12 mouse cellular contexts compared by ENCODE assay signal in genomic region chr6:67317827-67318338, GRCm38 (mm10). TPM values are rescaled to one million over a fixed set of nuclear protein-coding genes. Genes with fewer than 3 reads are reported as not detected.
DNase-seq lines count a peak whose midpoint lies in the region; ATAC-seq and TF ChIP-seq lines count a peak whose summit lies in the region.
"Had no signal": no experiment of that assay in that cellular context is flagged by ENCODE, and none has a peak within 500 bp of the region (broad histone marks: within the 10 kb centered on the region; RNA-seq: fewer than 3 reads in every experiment).

No protein-coding gene starts in this region.

- H3K9me3 ChIP-seq in MEL (replicated peaks; ENCODE audit: insufficient read depth, low read length), result no peaks in the 10 kb centered on the region
- no peaks in the 10 kb centered on the region for H3K9me3 ChIP-seq in heart, embryonic 11.5 days (replicated peaks; ENCODE audit: control insufficient read depth, low read length)
- H3K9me3 ChIP-seq: heart, embryonic 10.5 days; intestine, embryonic 15.5 days; midbrain, embryonic 12.5 days had no signal

- H3K36me3 ChIP-seq in MEL (ENCODE audit: control insufficient read depth in 1 of 2, insufficient read depth in 2 of 2, low read length in 2 of 2), result peaks cover 0 to 2% of the 10 kb centered on the region in 2 experiments; a peak in 1 of 4 replicates
- H3K36me3 ChIP-seq in thymus, adult 2 months (ENCODE audit: control insufficient read depth, insufficient read depth, low read length), result no peaks in the 10 kb centered on the region; the same call in 1 of the 2 replicates
- H3K36me3 ChIP-seq in heart, embryonic 11.5 days (ENCODE audit: control insufficient read depth, insufficient read depth, low read length), result no peaks in the 10 kb centered on the region
- H3K36me3 ChIP-seq: heart, embryonic 10.5 days; intestine, embryonic 15.5 days; midbrain, embryonic 12.5 days had no signal

- peak; percentile 59 for DNase-seq in CD4-positive helper T cell, adult 2 months (ENCODE audit: low read depth, low spot score)
- no peak for DNase-seq in MEL (ENCODE audit: low read depth, low spot score)
- peak; percentile 66 for DNase-seq in thymus, adult 2 months
- no peak for DNase-seq in right cerebral cortex, postnatal 4 days
- no peak for DNase-seq in cerebellum, postnatal 25 days

- no peak for TF ChIP-seq CTCF in MEL (IDR thresholded peaks at IDR 0.05 in 2 of 3, conservative IDR thresholded peaks at IDR 0.05 in 1 of 3; ENCODE audit: control insufficient read depth in 1 of 3, insufficient read depth in 1 of 3, low read depth in 2 of 3, low read length in 3 of 3, poor library complexity in 1 of 3, severe bottlenecking in 1 of 3)
- no peak for TF ChIP-seq CTCF in thymus, adult 2 months (IDR thresholded peaks at IDR 0.05; ENCODE audit: borderline replicate concordance, control insufficient read depth, extremely low read depth, insufficient read depth, low read length, poor library complexity)

- no peak overlapping the region for H3K27ac ChIP-seq in MEL (ENCODE audit: control insufficient read depth, low read depth, low read length)
- no peak overlapping the region for H3K27ac ChIP-seq in thymus, adult 2 months (ENCODE audit: control insufficient read depth, insufficient read depth, low read length)
- H3K27ac ChIP-seq in heart, embryonic 11.5 days (ENCODE audit: low read depth, low read length), result no peak overlapping the region
- H3K27ac ChIP-seq: heart, embryonic 10.5 days; intestine, embryonic 15.5 days; midbrain, embryonic 12.5 days had no signal

- no peak for TF ChIP-seq EP300 in MEL (IDR thresholded peaks at IDR 0.05; ENCODE audit: low read depth in 1 of 2, low read length in 2 of 2)

- H3K4me2 ChIP-seq in heart, embryonic 11.5 days, result no peak overlapping the region
- H3K4me2 ChIP-seq: intestine, embryonic 15.5 days; midbrain, embryonic 12.5 days had no signal

- H3K79me2 ChIP-seq in MEL (ENCODE audit: control insufficient read depth, insufficient read depth, low read length, poor library complexity), result no peaks in the 10 kb centered on the region

- 0 out of 2 replicates have a peak overlapping the region, but pooled peaks have one; percentile 17 for H3K9ac ChIP-seq in MEL (ENCODE audit: control insufficient read depth, low read depth, low read length, poor library complexity, severe bottlenecking)
- H3K9ac ChIP-seq in heart, embryonic 11.5 days (ENCODE audit: low read depth, low read length), result no peak overlapping the region
- H3K9ac ChIP-seq: intestine, embryonic 15.5 days; midbrain, embryonic 12.5 days had no signal

- peak; percentile 80 for ATAC-seq in inflammation-experienced regulatory T-cells, adult 6 months
- ATAC-seq in heart, embryonic 11.5 days (replicated peaks; ENCODE audit: insufficient number of reproducible peaks, low FRiP score, low TSS enrichment), result no peak

- no peak for TF ChIP-seq POLR2A in MEL (IDR thresholded peaks at IDR 0.05; ENCODE audit: control insufficient read depth in 1 of 2, insufficient read depth in 1 of 2, low read depth in 1 of 2, low read length in 2 of 2, poor library complexity in 1 of 2)
- TF ChIP-seq POLR2A in thymus, adult 2 months (IDR thresholded peaks at IDR 0.05; ENCODE audit: control insufficient read depth, extremely low read depth, insufficient read depth, low read length, poor library complexity), result no peak

- 27% methylated on average over 8 of the region's 8 CpGs for WGBS in thymus, adult 2 months
- WGBS in heart, embryonic 11.5 days (ENCODE audit: insufficient replicate concordance), result 79% methylated on average over 8 of the region's 8 CpGs

- H3K27me3 ChIP-seq in MEL (ENCODE audit: control insufficient read depth in 1 of 2, insufficient read depth in 2 of 2, low read length in 2 of 2), result no peaks in the 10 kb centered on the region
- H3K27me3 ChIP-seq in thymus, adult 2 months (ENCODE audit: control insufficient read depth, insufficient read depth, low read length), result no peaks in the 10 kb centered on the region
- H3K27me3 ChIP-seq in heart, embryonic 11.5 days (ENCODE audit: control insufficient read depth, insufficient read depth, low read length), result no peaks in the 10 kb centered on the region
- H3K27me3 ChIP-seq: CH12.LX; intestine, embryonic 15.5 days; midbrain, embryonic 12.5 days had no signal

- TF ChIP-seq RAD21 in MEL (IDR thresholded peaks at IDR 0.05; ENCODE audit: low read depth, low read length), result no peak

- no peaks in the 10 kb centered on the region for H3K4me1 ChIP-seq in MEL (ENCODE audit: control insufficient read depth in 1 of 2, insufficient read depth in 2 of 2, low read length in 2 of 2)
- H3K4me1 ChIP-seq in thymus, adult 2 months (replicated peaks; ENCODE audit: control insufficient read depth, insufficient read depth, low read length), result peaks cover 3% of the 10 kb centered on the region
- no peaks in the 10 kb centered on the region for H3K4me1 ChIP-seq in heart, embryonic 11.5 days (ENCODE audit: control insufficient read depth, insufficient read depth, low read length)
- H3K4me1 ChIP-seq: heart, embryonic 10.5 days; intestine, embryonic 15.5 days; midbrain, embryonic 12.5 days had no signal

- peak overlapping the region; percentile 23 to 25; a peak in 3 of 4 replicates for H3K4me3 ChIP-seq in MEL (ENCODE audit: control insufficient read depth in 1 of 2, insufficient read depth in 1 of 2, low read depth in 2 of 2, low read length in 2 of 2)
- H3K4me3 ChIP-seq in thymus, adult 2 months (ENCODE audit: control insufficient read depth, insufficient read depth, low read length), result no peak overlapping the region
- H3K4me3 ChIP-seq in heart, embryonic 11.5 days (ENCODE audit: low read depth, low read length), result no peak overlapping the region
- H3K4me3 ChIP-seq: heart, embryonic 10.5 days; intestine, embryonic 15.5 days; midbrain, embryonic 12.5 days had no signal

TF ChIP-seq in MEL, 35 proteins besides CTCF, POLR2A, EP300 and RAD21:
- TF ChIP-seq GATA1 (IDR thresholded peaks at IDR 0.05; ENCODE audit: low read depth, low read length), result no peak
- TF ChIP-seq MEF2A (IDR thresholded peaks at IDR 0.05; ENCODE audit: extremely low read depth, insufficient replicate concordance, low read depth, low read length, poor library complexity, severe bottlenecking), result no peak
- TF ChIP-seq JUND (IDR thresholded peaks at IDR 0.05; ENCODE audit: low read depth, low read length), result no peak
- TF ChIP-seq RCOR1 (IDR thresholded peaks at IDR 0.05; ENCODE audit: low read depth, low read length), result no peak
- TF ChIP-seq MYC (IDR thresholded peaks at IDR 0.05; ENCODE audit: low read depth, low read length), result no peak
- TF ChIP-seq ELF1 (IDR thresholded peaks at IDR 0.05; ENCODE audit: low read depth, low read length), result no peak
- TF ChIP-seq SMC3 (IDR thresholded peaks at IDR 0.05; ENCODE audit: low read depth, low read length), result no peak
- no peak for TF ChIP-seq NRF1 (IDR thresholded peaks at IDR 0.05; ENCODE audit: insufficient read depth, low read depth, low read length, poor library complexity, severe bottlenecking)
- TF ChIP-seq UBTF (IDR thresholded peaks at IDR 0.05; ENCODE audit: borderline replicate concordance, insufficient read depth, low read depth, low read length), result no peak
- TF ChIP-seq ZC3H11A (IDR thresholded peaks at IDR 0.05; ENCODE audit: low read depth, low read length), result no peak
- no peak for TF ChIP-seq MXI1 (IDR thresholded peaks at IDR 0.05; ENCODE audit: low read depth, low read length)
- no peak for TF ChIP-seq NELFE (IDR thresholded peaks at IDR 0.05; ENCODE audit: low read depth, low read length)
- TF ChIP-seq POLR2AphosphoS5 (IDR thresholded peaks at IDR 0.05; ENCODE audit: borderline replicate concordance, low read depth, low read length), result no peak
- TF ChIP-seq USF2 (IDR thresholded peaks at IDR 0.05; ENCODE audit: borderline replicate concordance in 1 of 2, insufficient read depth in 1 of 2, low read depth in 1 of 2, low read length in 2 of 2), result no peak
- TF ChIP-seq BHLHE40 (IDR thresholded peaks at IDR 0.05; ENCODE audit: borderline replicate concordance, low read depth, low read length), result no peak
- TF ChIP-seq KAT2A (conservative IDR thresholded peaks at IDR 0.05; ENCODE audit: low read depth, low read length), result no peak
- TF ChIP-seq CHD2 (IDR thresholded peaks at IDR 0.05; ENCODE audit: low read length), result no peak
- no peak for TF ChIP-seq SIN3A (IDR thresholded peaks at IDR 0.05; ENCODE audit: low read length)
- no peak for TF ChIP-seq ETS1 (IDR thresholded peaks at IDR 0.05; ENCODE audit: low read depth, low read length)
- no peak for TF ChIP-seq MAX (IDR thresholded peaks at IDR 0.05; ENCODE audit: low read length)
TF ChIP-seq in MEL: peak in this region for 0.

RNA-seq across cellular contexts. Expression of gene Il12rb2, which starts 58.1 kb away (rescaled TPM):
- 0.19 and 0.39 TPM in 2 replicates for total RNA-seq in MEL (2012; rRNA removed)
- polyA plus RNA-seq in MEL (2012; ENCODE audit: insufficient read depth in 1 of 2, insufficient read length in 2 of 2, low read depth in 1 of 2, low replicate concordance in 2 of 2, missing spikeins in 1 of 2), result under 1 TPM in 1 of 2 experiments, not detected in 1; 0.11 TPM
- polyA plus RNA-seq in inflammation-experienced regulatory T-cells, adult 6 months (2017; shearing (Covaris generic)), result 10 to 100 TPM in 1 of 3 experiments, not detected in 2; 23.3 TPM
- polyA plus RNA-seq in thymus, adult 2 months (2012; rRNA removed), result 6.6 and 8.1 TPM in 2 replicates
- 0.06 and 0.13 TPM in 2 replicates for polyA plus RNA-seq in heart, embryonic 11.5 days (2014; fragmentation: Nextera tagmentation; extraction: Ambion mirVana)
- total RNA-seq: layer of hippocampus, postnatal 36 days had no signal
- polyA plus RNA-seq: midbrain, embryonic 12.5 days had no signal

Comparison
In these comparisons a context has a peak if more than half of its experiments do, and no peak if none do; other contexts are left out.
1. DNase-seq: peak in CD4-positive helper T cell, adult 2 months (single experiment) and thymus, adult 2 months (single experiment); none in MEL (single experiment), right cerebral cortex, postnatal 4 days (single experiment) and cerebellum, postnatal 25 days (0 of 2).
2. H3K4me3 ChIP-seq: peak in MEL (2 of 2); none in thymus, adult 2 months (single experiment) and heart, embryonic 11.5 days (single experiment).